Mouse (Mus musculus) liver, embryonic 11.5 days (tissue): ENCODE results near the gene Clpp. TPM values are rescaled to one million over a fixed set of nuclear protein-coding genes. Genes with fewer than 3 reads are reported as not detected.

Experiments
- ATAC-seq: fragments of 200-750 bp; cut with Nextera tagmentation; replicated peaks from 2 replicates; pipeline ENCODE4 v1.8.0; 2017; ENCODE audit warnings: moderate number of reproducible peaks, mild to moderate bottlenecking, moderate TSS enrichment, moderate library complexity; ENCODE audit not compliant: low FRiP score
- DNase-seq: peaks from one replicate; pipeline ENCODE4 v3.0.0-alpha.2; 2017; ENCODE audit warnings: low spot score
- H3K27ac ChIP-seq: fragments of 300-500 bp; sonication (generic); 2 replicates; pipeline ENCODE4 v1.5.1; 2014; ENCODE audit warnings: mild to moderate bottlenecking, low read depth, low read length, control low read depth
- H3K27me3 ChIP-seq: fragments of 300-500 bp; sonication (generic); replicated peaks from 2 replicates; pipeline ENCODE4 v1.6.1; 2014; ENCODE audit warnings: low read length, mixed read lengths; ENCODE audit not compliant: control insufficient read depth, insufficient read depth
- H3K36me3 ChIP-seq: fragments of 300-500 bp; sonication (generic); 2 replicates; pipeline ENCODE4 v1.6.1; 2014; ENCODE audit warnings: mild to moderate bottlenecking, low read length, moderate library complexity, mixed read lengths; ENCODE audit not compliant: control insufficient read depth, insufficient read depth
- H3K4me1 ChIP-seq: fragments of 300-500 bp; sonication (generic); replicated peaks from 2 replicates; pipeline ENCODE4 v1.6.1; 2014; ENCODE audit warnings: low read length, mixed read lengths; ENCODE audit not compliant: control insufficient read depth, insufficient read depth
- H3K4me2 ChIP-seq: fragments of 300-500 bp; sonication (generic); 2 replicates; pipeline ENCODE4 v1.6.1; 2014; ENCODE audit warnings: mild to moderate bottlenecking, control low read depth, moderate library complexity
- H3K4me3 ChIP-seq: fragments of 300-500 bp; sonication (generic); 2 replicates; pipeline ENCODE4 v1.5.1; 2014; ENCODE audit warnings: low read depth, low read length, control low read depth
- H3K9ac ChIP-seq: fragments of 300-500 bp; sonication (generic); 2 replicates; pipeline ENCODE4 v1.6.1; 2014; ENCODE audit warnings: low read depth, low read length, control low read depth
- H3K9me3 ChIP-seq: fragments of 300-500 bp; sonication (generic); 2 replicates; pipeline ENCODE4 v1.6.1; 2016; ENCODE audit warnings: low read length, inconsistent platforms, mixed read lengths; ENCODE audit not compliant: control insufficient read depth
- WGBS: fragments of 180-500 bp; shearing (Covaris S2); extraction: QIAGEN DNeasy Blood & Tissue Kit; methylation state at CpG from one replicate; pipeline ENCODE4 v1.1.7; 2014; 5-methylcytosine and 5-hydroxymethylcytosine counted together
- polyA plus RNA-seq: library from polyadenylated mRNA; unstranded; fragments of >200 nt; fragmentation: Nextera tagmentation; extraction: Ambion mirVana; gene quantifications from 2 replicates; pipeline ENCODE4 v1.2.1, GENCODE M21; 2014

Gene Clpp
- 181 and 183 TPM in 2 replicates for polyA plus RNA-seq

GRCm38 (mm10) chr17:56990115-56990746 lies at the start of gene Clpp:
Clpp (plus strand) TSS chr17:56990305.
- H3K4me2 ChIP-seq = peak within 1 kb of the TSS; percentile 79
- no peaks in the 10 kb centered on the region for H3K27me3 ChIP-seq
- peaks cover 31% of the 10 kb centered on the region for H3K36me3 ChIP-seq
- peaks cover 8% of the 10 kb centered on the region for H3K4me1 ChIP-seq
- no peaks in the 10 kb centered on the region for H3K9me3 ChIP-seq
- DNase-seq (peak; percentile 95), ATAC-seq (peak; percentile 94)
- WGBS = under 1% methylated on average over 52 of the region's 52 CpGs
- H3K4me3 ChIP-seq = peak within 1 kb of the TSS; percentile 83
- H3K9ac ChIP-seq = peak within 1 kb of the TSS; percentile 87
- H3K27ac ChIP-seq = peak within 1 kb of the TSS; percentile 28

- no peak overlapping the region for H3K4me3 ChIP-seq
- no peaks in the 10 kb centered on the region for H3K9me3 ChIP-seq
- WGBS = 11% methylated on average over 3 of the region's 3 CpGs
- no peak overlapping the region for H3K27ac ChIP-seq
- DNase-seq (peak; percentile 40), ATAC-seq (0 out of 2 replicates have a peak, but pooled peaks have one; percentile 51)
- H3K4me2 ChIP-seq = no peak overlapping the region
- no peak overlapping the region for H3K9ac ChIP-seq
- H3K36me3 ChIP-seq = no peaks in the 10 kb centered on the region
- H3K27me3 ChIP-seq = no peaks in the 10 kb centered on the region; the same call in none of the 2 replicates
- H3K4me1 ChIP-seq = no peaks in the 10 kb centered on the region
Observed at GRCm38 (mm10) chr17:56950915-56951314, 39.2 kb upstream of the Clpp start.

GRCm38 (mm10) chr17:56952639-56953038 lies 37.5 kb upstream of the Clpp start:
- Histone ChIP-seq H3K9ac (no peak overlapping the region), H3K27ac (no peak overlapping the region), H3K4me1 (peaks cover 4% of the 10 kb centered on the region), H3K36me3 (no peaks in the 10 kb centered on the region), H3K9me3 (no peaks in the 10 kb centered on the region), H3K4me2 (no peak overlapping the region), H3K4me3 (no peak overlapping the region), H3K27me3 (no peaks in the 10 kb centered on the region; the same call in none of the 2 replicates)
- 74% methylated on average over 1 of the region's 1 CpGs for WGBS
- ATAC-seq = no peak
- DNase-seq = peak; percentile 3

- Histone ChIP-seq H3K27ac (no peak overlapping the region), H3K9me3 (no peaks in the 10 kb centered on the region), H3K4me1 (peaks cover 12% of the 10 kb centered on the region), H3K4me2 (no peak overlapping the region), H3K9ac (no peak overlapping the region), H3K36me3 (no peaks in the 10 kb centered on the region), H3K27me3 (no peaks in the 10 kb centered on the region; the same call in none of the 2 replicates), H3K4me3 (no peak overlapping the region)
- no peak for ATAC-seq
- WGBS = 68% methylated on average over 7 of the region's 7 CpGs
- DNase-seq = no peak
Observed at GRCm38 (mm10) chr17:56954871-56955270, 35.2 kb upstream of the Clpp start.

GRCm38 (mm10) chr17:56957763-56958429 lies 32.2 kb upstream of the Clpp start:
- H3K9ac ChIP-seq = 0 out of 2 replicates have a peak overlapping the region, but pooled peaks have one; percentile 34
- 17% methylated on average over 11 of the region's 11 CpGs for WGBS
- DNase-seq = peak; percentile 66
- H3K4me3 ChIP-seq = 0 out of 2 replicates have a peak overlapping the region, but pooled peaks have one; percentile 3
- H3K4me2 ChIP-seq = peak overlapping the region; percentile 24
- peaks cover 12% of the 10 kb centered on the region for H3K4me1 ChIP-seq
- H3K36me3 ChIP-seq = no peaks in the 10 kb centered on the region
- H3K27ac ChIP-seq = peak overlapping the region; percentile 6; the same call in 1 of the 2 replicates
- ATAC-seq = peak; percentile 98
- no peaks in the 10 kb centered on the region for H3K9me3 ChIP-seq
- H3K27me3 ChIP-seq = no peaks in the 10 kb centered on the region; the same call in none of the 2 replicates

DNA sequence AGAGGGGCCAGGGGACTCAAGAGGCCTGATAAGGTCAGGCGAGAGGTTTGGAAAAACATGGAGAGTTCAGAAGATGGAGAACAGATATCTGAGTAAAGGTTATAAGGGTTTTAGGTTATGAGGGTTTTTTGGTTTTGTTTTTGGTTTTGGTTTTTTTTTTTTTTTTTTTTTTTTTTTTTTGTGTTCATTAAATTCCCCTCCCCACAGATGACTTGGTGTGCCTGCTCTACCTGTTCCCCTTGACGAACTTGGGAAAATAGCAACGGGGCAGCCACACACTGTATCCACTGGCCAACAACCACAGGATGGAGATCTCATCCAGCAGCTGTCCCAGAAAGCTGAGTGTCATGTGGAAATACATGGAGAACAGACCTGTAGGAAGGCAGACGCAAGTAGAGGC lies 31.4 kb upstream of the Clpp start:
- H3K4me2 ChIP-seq = no peak overlapping the region; the same call in 1 of the 2 replicates
- no peak overlapping the region for H3K4me3 ChIP-seq
- WGBS = 69% methylated on average over 4 of the region's 4 CpGs
- H3K4me1 ChIP-seq = peaks cover 12% of the 10 kb centered on the region
- H3K27ac ChIP-seq = no peak overlapping the region
- H3K9me3 ChIP-seq = no peaks in the 10 kb centered on the region
- no peak for ATAC-seq
- no peaks in the 10 kb centered on the region; the same call in none of the 2 replicates for H3K27me3 ChIP-seq
- no peaks in the 10 kb centered on the region for H3K36me3 ChIP-seq
- no peak overlapping the region for H3K9ac ChIP-seq
- no peak for DNase-seq

DNA sequence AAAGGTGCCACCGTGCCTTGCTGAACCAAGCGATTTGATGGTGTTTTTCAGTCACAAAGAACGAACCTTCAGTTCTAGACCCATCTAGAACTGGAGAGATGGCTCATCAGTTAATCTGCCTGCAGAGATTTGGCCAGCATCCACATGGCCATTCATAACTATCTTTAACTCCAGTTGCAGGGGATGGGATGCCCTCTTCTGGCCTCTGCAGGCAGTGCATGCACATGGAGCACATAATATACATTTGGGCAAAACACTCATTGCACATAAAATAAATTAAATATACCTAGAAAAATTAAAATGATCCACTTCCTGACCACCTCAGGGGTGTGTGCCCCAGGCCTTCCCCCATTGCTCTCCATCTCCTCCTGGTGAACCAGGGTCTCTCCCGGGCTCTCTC lies 28.2 kb upstream of the Clpp start:
- Histone ChIP-seq H3K4me2 (no peak overlapping the region), H3K27ac (no peak overlapping the region), H3K9ac (no peak overlapping the region), H3K27me3 (no peaks in the 10 kb centered on the region), H3K36me3 (no peaks in the 10 kb centered on the region), H3K4me3 (no peak overlapping the region), H3K9me3 (no peaks in the 10 kb centered on the region), H3K4me1 (peaks cover 12% of the 10 kb centered on the region)
- no peak for ATAC-seq
- 84% methylated on average over 4 of the region's 4 CpGs for WGBS
- no peak for DNase-seq

GRCm38 (mm10) chr17:56962642-56963405 lies 27.3 kb upstream of the Clpp start:
- no peak for DNase-seq
- Histone ChIP-seq H3K9ac (no peak overlapping the region), H3K9me3 (no peaks in the 10 kb centered on the region), H3K36me3 (no peaks in the 10 kb centered on the region), H3K4me1 (peaks cover 7% of the 10 kb centered on the region), H3K4me2 (no peak overlapping the region), H3K27me3 (no peaks in the 10 kb centered on the region), H3K4me3 (no peak overlapping the region), H3K27ac (no peak overlapping the region)
- WGBS = 72% methylated on average over 5 of the region's 5 CpGs
- ATAC-seq = no peak
